Mouse (Mus musculus): ENCODE data around the gene Ankar. TPM values are rescaled to one million over a fixed set of nuclear protein-coding genes. Genes with fewer than 3 reads are reported as not detected.

The Ankar gene
- polyA plus RNA-seq, 2 experiments, result not detected

GRCm38 (mm10) chr1:72714547-72714946 lies 14.2 kb upstream of the Ankar start:
- Histone ChIP-seq H3K4me3 (replicated peaks; ENCODE audit: low read length) (no peak overlapping the region), H3K4me1 (ENCODE audit: control insufficient read depth, insufficient read depth, low read length) (peaks cover 14% of the 10 kb centered on the region), H3K4me2 (replicated peaks; ENCODE audit: low read depth, low read length, severe bottlenecking) (no peak overlapping the region), H3K9ac (ENCODE audit: low read depth, low read length, severe bottlenecking) (no peak overlapping the region), H3K27me3 (ENCODE audit: control insufficient read depth, insufficient read depth, low read length) (no peaks in the 10 kb centered on the region), H3K9me3 (ENCODE audit: control insufficient read depth, low read length) (no peaks in the 10 kb centered on the region), H3K36me3 (ENCODE audit: control insufficient read depth, insufficient read depth, low read length) (peaks cover 39% of the 10 kb centered on the region), H3K27ac (replicated peaks; ENCODE audit: low read depth, low read length) (no peak overlapping the region)
- no peak for DNase-seq (ENCODE audit: low spot score)
- ATAC-seq (ENCODE audit: low FRiP score, low read depth), result no peak
- 72% methylated on average over 4 of the region's 4 CpGs for WGBS
- no peak for TF ChIP-seq POLR2A (IDR thresholded peaks at IDR 0.05; ENCODE audit: borderline replicate concordance, extremely low read depth, insufficient read depth, insufficient read length)

GRCm38 (mm10) chr1:72711684-72712083 lies 11.3 kb upstream of the Ankar start:
- TF ChIP-seq POLR2A (IDR thresholded peaks at IDR 0.05; ENCODE audit: borderline replicate concordance, extremely low read depth, insufficient read depth, insufficient read length), result no peak
- H3K9ac ChIP-seq (ENCODE audit: low read depth, low read length, severe bottlenecking), result peak overlapping the region; percentile 91
- H3K9me3 ChIP-seq (ENCODE audit: control insufficient read depth, low read length), result no peaks in the 10 kb centered on the region
- H3K4me3 ChIP-seq (replicated peaks; ENCODE audit: low read length), result peak overlapping the region; percentile 75
- peaks cover 39% of the 10 kb centered on the region for H3K36me3 ChIP-seq (ENCODE audit: control insufficient read depth, insufficient read depth, low read length)
- peak overlapping the region; percentile 75 for H3K4me2 ChIP-seq (replicated peaks; ENCODE audit: low read depth, low read length, severe bottlenecking)
- no peak; the same call in none of the 2 replicates for ATAC-seq (ENCODE audit: low FRiP score, low read depth)
- H3K27ac ChIP-seq (replicated peaks; ENCODE audit: low read depth, low read length), result peak overlapping the region; percentile 88
- peaks cover 14% of the 10 kb centered on the region for H3K4me1 ChIP-seq (ENCODE audit: control insufficient read depth, insufficient read depth, low read length)
- no peak for DNase-seq (ENCODE audit: low spot score)
- no peaks in the 10 kb centered on the region for H3K27me3 ChIP-seq (ENCODE audit: control insufficient read depth, insufficient read depth, low read length)
- WGBS, result 0% methylated on average over 17 of the region's 17 CpGs

GRCm38 (mm10) chr1:72710753-72711653 lies 10.6 kb upstream of the Ankar start, which contains the start of gene Rpl37a:
Rpl37a (plus strand) TSS chr1:72711290.
- peak within 1 kb of the TSS; percentile 91 for H3K9ac ChIP-seq (ENCODE audit: low read depth, low read length, severe bottlenecking)
- WGBS, result 4% methylated on average over 67 of the region's 68 CpGs
- H3K27me3 ChIP-seq (ENCODE audit: control insufficient read depth, insufficient read depth, low read length), result no peaks in the 10 kb centered on the region
- DNase-seq (ENCODE audit: low spot score) (peak; percentile 98), ATAC-seq (ENCODE audit: low FRiP score, low read depth) (peak; percentile 90)
- peaks cover 14% of the 10 kb centered on the region for H3K4me1 ChIP-seq (ENCODE audit: control insufficient read depth, insufficient read depth, low read length)
- no peaks in the 10 kb centered on the region for H3K9me3 ChIP-seq (ENCODE audit: control insufficient read depth, low read length)
- peaks cover 39% of the 10 kb centered on the region for H3K36me3 ChIP-seq (ENCODE audit: control insufficient read depth, insufficient read depth, low read length)
- H3K27ac ChIP-seq (replicated peaks; ENCODE audit: low read depth, low read length), result peak within 1 kb of the TSS; percentile 88
- H3K4me2 ChIP-seq (replicated peaks; ENCODE audit: low read depth, low read length, severe bottlenecking), result peak within 1 kb of the TSS; percentile 75
- TF ChIP-seq POLR2A (IDR thresholded peaks at IDR 0.05; ENCODE audit: borderline replicate concordance, extremely low read depth, insufficient read depth, insufficient read length), result peak; percentile 35; the same call in 1 of the 2 replicates
- H3K4me3 ChIP-seq (replicated peaks; ENCODE audit: low read length), result peak within 1 kb of the TSS; percentile 75

- WGBS, result 26% methylated on average over 4 of the region's 4 CpGs
- Histone ChIP-seq H3K4me2 (replicated peaks; ENCODE audit: low read depth, low read length, severe bottlenecking) (no peak overlapping the region), H3K27ac (replicated peaks; ENCODE audit: low read depth, low read length) (no peak overlapping the region), H3K4me1 (ENCODE audit: control insufficient read depth, insufficient read depth, low read length) (peaks cover 5% of the 10 kb centered on the region), H3K9ac (ENCODE audit: low read depth, low read length, severe bottlenecking) (no peak overlapping the region), H3K36me3 (ENCODE audit: control insufficient read depth, insufficient read depth, low read length) (peaks cover 4% of the 10 kb centered on the region), H3K9me3 (ENCODE audit: control insufficient read depth, low read length) (no peaks in the 10 kb centered on the region), H3K27me3 (ENCODE audit: control insufficient read depth, insufficient read depth, low read length) (no peaks in the 10 kb centered on the region), H3K4me3 (replicated peaks; ENCODE audit: low read length) (no peak overlapping the region)
- DNase-seq (ENCODE audit: low spot score) (no peak), ATAC-seq (ENCODE audit: low FRiP score, low read depth) (no peak)
- TF ChIP-seq POLR2A (IDR thresholded peaks at IDR 0.05; ENCODE audit: borderline replicate concordance, extremely low read depth, insufficient read depth, insufficient read length), result no peak
Measured at GRCm38 (mm10) chr1:72707525-72707924, 7.1 kb upstream of the Ankar start.

GRCm38 (mm10) chr1:72698651-72699050 lies 1.7 kb downstream of the Ankar start:
- Histone ChIP-seq H3K27ac (replicated peaks; ENCODE audit: low read depth, low read length) (no peak overlapping the region), H3K4me1 (ENCODE audit: control insufficient read depth, insufficient read depth, low read length) (no peaks in the 10 kb centered on the region), H3K27me3 (ENCODE audit: control insufficient read depth, insufficient read depth, low read length) (no peaks in the 10 kb centered on the region), H3K4me2 (replicated peaks; ENCODE audit: low read depth, low read length, severe bottlenecking) (no peak overlapping the region), H3K36me3 (ENCODE audit: control insufficient read depth, insufficient read depth, low read length) (no peaks in the 10 kb centered on the region), H3K9ac (ENCODE audit: low read depth, low read length, severe bottlenecking) (no peak overlapping the region), H3K9me3 (ENCODE audit: control insufficient read depth, low read length) (no peaks in the 10 kb centered on the region), H3K4me3 (replicated peaks; ENCODE audit: low read length) (no peak overlapping the region)
- no peak for ATAC-seq (ENCODE audit: low FRiP score, low read depth)
- TF ChIP-seq POLR2A (IDR thresholded peaks at IDR 0.05; ENCODE audit: borderline replicate concordance, extremely low read depth, insufficient read depth, insufficient read length), result no peak
- WGBS, result 79% methylated on average over 4 of the region's 4 CpGs
- no peak for DNase-seq (ENCODE audit: low spot score)
